Mouse (Mus musculus) inflammation-experienced regulatory T-cells, adult 16 weeks (primary cell): ENCODE measurements around the gene Tbl3. TPM values are rescaled to one million over a fixed set of nuclear protein-coding genes. Genes with fewer than 3 reads are reported as not detected.

Experiments
- polyA plus RNA-seq: library from polyadenylated mRNA; unstranded; fragments of 100-300 nt; shearing (Covaris generic); gene quantifications from one replicate; pipeline ENCODE4 v1.2.1, GENCODE M21; 2017

Tbl3 gene
- polyA plus RNA-seq, result 67.3 TPM

DNA sequence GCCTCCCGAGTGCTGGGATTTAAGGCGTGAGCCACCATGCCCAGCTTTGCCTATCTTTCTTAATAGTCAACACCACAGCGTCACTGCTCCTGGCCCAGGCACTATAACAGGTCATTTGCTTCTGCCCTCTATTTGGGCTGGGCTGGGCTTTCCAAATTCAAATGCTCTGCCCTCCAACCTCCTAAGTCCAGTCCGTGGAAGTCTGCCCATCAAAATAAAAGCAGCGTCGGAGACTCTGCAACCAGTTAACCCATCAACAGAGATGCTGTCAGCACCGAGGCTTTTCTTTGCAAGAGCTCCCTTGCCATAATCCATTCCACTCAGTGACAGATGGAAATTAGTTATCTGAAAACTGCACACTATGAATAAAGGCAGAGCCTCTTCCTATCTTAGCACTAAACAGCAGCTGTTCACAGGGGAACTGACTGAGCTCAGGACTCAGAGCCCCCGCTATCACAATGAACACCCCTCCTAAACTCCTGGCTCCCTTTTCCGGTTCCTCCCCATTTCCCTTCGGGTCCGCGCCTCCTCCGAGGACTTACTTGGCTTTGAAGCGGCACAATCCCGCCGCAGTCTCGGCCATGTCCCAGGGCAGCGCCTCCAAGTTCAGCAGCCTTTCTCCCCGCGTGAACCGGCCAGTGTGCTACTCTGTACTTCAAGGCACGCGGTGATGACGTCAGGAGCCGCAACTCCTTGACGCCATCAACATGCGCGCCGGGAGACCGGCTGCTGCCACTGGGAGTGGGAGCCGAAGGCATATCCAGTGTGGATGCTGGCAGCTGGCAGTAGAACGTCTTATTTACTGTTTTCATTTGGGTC, at the start of gene Tbl3:
TSS of gene Tbl3 (minus strand) at position 679 of the 819 bp plus-strand sequence.

DNA sequence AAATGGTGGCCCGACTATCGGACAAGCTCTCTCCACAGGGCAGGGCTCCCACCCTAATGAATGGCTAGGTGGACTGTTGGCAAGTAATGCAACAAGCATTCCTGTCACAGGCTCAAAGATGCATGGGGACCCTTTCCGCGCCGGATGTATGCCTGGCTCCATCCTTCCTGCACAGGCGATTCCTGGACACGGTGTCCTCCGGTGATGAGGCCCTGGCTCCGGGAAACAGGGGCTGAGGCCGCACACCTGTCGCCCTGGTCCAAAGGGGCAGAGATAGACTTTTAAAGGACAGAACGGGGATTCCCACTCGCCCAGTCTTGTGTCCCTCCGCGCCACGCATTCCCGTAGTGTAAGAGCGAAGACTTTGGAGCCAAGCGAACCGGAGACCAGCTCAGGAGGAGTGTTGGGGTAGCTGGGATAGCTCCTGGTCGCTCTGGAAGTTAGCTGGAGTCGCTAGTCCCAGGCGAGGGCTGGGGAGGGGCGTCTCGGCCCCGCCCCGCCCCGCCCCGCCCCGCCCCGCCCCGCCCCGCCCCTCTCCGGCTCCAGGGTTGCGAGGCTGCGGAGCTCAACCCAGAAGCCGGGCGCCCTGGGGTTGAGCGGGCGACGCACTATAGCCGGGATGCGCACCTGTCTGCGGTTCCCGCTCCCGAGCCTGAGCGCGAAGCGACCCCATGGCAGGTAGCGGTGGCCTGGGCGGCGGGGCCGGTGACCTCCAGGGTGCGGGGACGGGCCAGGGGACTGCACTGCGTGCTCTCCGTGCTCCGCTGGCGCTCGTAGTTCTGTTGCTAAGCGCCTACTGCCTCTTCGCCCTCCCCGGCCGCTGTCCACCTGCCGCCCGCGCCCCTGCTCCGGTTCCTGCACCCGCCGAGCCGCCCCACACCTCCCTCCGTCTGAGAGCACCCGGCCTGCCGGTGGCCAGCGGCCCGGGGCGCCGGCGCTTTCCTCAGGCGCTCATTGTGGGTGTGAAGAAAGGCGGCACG, 45.2 kb upstream of the Tbl3 start, which contains the start of gene Hs3st6:
TSS of gene Hs3st6 (plus strand) at position 574 of the 980 bp plus-strand sequence.

GRCm38 (mm10) chr17:24736330-24737051, 29.0 kb upstream of the Tbl3 start, which contains the start of gene Msrb1:
Gene Msrb1 (plus strand): TSS chr17:24736642.

GRCm38 (mm10) chr17:24727618-24728017, 20.2 kb upstream of the Tbl3 start, which contains the start of gene Rpl3l:
Gene Rpl3l (plus strand): TSS chr17:24727820.

DNA sequence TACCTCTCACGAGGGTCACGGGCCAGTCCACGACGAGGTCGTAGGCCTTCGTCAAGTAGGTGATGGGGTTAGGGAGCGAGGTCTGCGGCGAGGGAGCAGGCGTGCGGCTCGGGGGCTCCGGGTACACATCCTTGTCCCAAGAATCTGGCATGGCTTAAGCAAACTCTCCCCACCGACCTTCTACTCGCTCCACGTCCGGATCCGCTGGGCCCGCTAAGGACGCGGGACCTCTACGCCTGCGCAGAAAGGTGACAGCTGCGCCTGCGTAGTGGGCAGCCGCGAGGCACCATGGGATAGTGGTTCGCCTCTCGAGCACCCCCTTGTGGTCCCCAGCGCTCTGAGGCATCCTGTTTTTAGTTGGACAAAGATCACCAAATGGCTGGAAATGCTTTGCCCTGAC, 16.7 kb upstream of the Tbl3 start, which contains the start of gene Ndufb10:
TSS of gene Ndufb10 (minus strand) at position 295 of the 400 bp plus-strand sequence.

GRCm38 (mm10) chr17:24717943-24718342, 10.5 kb upstream of the Tbl3 start, which contains the start of the genes Rnf151 and Rps2:
Gene Rnf151 (minus strand): TSS chr17:24718063.
Gene Rps2 (plus strand): TSS chr17:24718116.

DNA sequence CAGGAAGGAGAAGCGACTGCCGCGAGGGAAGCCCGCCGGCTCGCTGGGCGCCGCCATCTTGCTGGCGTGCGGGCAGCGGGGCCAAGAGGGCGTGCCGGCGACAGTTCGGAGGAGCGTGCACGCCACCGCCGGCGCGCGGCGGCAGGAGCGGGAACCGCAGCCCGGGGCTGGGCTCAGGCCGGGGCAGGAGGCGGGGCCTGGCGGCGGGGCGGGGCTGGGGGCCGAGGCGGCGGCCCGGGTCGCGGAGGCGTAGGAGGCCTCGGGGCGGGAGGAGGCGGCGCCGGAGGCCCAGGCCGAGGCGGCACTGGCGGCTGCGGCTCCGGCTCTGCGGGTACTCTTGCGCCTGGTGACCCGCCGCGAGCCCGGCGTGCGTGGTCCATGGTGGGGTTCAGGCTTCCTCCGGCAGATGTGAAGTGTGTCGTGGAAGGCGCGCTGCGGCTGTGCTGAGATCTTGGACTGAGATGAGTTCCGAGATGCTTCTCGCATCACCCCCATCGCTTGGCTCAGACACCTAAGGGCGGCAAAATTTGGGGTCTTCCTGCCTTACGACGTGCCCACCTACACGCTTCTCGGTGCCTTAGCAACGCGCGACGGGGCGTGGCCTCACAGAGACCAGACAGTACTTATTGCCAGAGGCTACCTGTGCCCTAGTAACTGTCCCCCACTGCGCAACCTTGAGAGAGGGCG, 11.3 kb downstream of the Tbl3 start, which contains the start of the genes Gfer and Noxo1:
TSS of gene Gfer (minus strand) at position 146 of the 687 bp plus-strand sequence.
TSS of gene Noxo1 (plus strand) at position 224 of the 687 bp plus-strand sequence.

DNA sequence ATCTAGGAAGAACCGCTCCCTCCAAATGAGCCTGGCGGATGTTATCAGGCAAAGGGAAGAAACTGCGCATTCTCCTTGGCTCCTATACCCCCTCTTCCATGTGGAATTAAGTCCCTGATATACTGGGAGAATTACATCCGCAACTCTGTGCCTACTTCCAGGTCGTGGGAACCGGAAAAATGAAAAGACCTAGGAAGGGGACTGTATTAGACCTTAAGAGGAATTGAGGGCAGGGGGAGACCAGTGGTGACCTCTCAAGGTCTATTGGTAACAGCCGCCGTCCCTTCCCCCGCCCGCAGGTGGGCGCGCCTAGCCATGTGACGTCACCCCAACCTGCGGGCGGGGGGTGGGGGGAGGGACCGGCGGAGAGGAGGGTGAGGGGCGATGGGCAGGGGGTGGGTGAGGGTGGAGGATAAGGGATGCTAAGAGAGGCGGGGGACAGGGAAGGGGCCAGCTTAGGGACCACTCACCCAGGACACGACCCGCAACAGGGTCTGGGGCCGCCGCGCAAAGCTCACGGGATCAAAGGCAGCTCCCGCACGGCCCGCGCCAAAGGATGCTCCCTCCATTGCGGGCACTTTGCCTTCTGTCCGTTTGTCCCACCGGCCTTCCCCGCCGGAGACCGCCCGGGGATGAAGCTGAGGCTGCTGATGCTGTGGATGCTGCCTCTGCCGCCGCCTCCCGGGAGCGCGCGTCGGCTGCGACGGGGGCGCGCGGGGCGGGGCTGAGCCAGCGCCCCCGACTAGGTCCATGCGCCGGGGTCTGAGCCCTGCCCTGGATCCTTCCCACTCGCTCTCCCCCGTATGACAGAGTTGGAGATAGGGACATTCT, 18.0 kb downstream of the Tbl3 start, which contains the start of gene Syngr3:
TSS of gene Syngr3 (minus strand) at position 705 of the 831 bp plus-strand sequence.

DNA sequence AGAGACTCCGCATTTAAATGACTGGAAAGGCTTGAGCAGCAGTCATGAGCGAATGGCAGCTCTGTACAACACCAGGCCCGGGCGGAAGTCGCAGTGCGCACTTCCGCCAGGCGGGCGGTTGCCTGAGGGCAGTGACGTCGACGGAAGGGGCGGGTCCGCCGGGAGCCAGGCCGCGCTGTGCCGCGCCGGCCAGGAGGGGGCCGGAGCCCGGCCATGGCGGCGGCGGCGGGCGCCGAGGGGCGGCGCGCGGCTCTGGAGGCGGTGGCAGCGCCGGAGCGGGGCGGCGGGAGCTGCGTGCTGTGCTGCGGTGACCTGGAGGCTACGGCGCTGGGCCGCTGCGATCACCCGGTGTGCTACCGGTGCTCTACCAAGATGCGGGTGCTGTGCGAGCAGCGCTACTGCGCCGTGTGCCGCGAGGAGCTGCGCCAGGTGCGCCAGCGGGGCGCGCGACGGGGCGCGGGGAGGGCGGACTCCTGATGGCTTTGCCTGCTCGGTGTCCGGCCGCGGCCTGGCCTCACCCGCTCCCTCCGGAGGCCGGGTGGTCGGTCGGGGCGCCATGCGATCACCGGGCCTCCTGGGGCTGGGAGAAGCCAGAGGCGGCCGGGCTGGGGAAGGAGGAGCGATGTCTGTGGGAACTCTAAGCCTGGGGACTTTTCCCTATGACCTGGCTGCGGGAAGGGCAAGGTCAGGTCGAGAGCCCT, 37.8 kb downstream of the Tbl3 start, which contains the start of gene Zfp598:
TSS of gene Zfp598 (plus strand) at position 143 of the 701 bp plus-strand sequence.

GRCm38 (mm10) chr17:24658017-24658758, 49.3 kb downstream of the Tbl3 start, which contains the start of gene Npw:
Gene Npw (minus strand): TSS chr17:24658457.

DNA sequence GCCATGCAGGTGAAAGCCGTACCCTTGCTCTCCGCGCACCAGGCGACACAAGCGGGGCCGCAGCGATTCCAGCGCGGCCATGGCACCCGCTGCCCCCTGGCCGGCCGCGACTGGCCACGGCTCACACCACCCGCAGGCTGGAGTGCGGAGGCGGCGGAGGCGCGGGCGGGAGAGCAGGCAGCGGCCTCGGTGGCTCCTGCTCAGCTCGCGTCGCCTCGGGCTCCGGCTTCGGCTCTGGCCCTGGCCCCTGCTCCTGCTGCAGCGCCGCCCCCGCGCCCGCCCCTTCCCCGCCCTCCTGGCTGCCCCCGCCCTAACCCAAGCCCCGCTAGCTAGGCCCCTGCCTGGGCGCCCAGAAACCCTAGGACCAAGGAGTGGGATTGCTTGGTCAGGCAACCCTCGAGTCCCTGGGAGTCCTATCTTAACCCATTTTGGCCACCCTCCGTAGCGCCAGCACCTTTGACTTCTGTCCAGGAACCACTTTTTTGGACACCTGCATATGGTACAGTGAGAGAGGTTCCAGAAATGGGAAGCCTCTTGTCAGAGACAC, 57.3 kb downstream of the Tbl3 start, which contains the start of gene Slc9a3r2:
TSS of gene Slc9a3r2 (minus strand) at position 258 of the 547 bp plus-strand sequence.

Other genes with a start within 250 kb of the Tbl3 start
- 91.5 TPM for gene E4f1, start 237.3 kb downstream of the Tbl3 start, polyA plus RNA-seq
- 5.3 TPM for gene Pgp, start 237.3 kb downstream of the Tbl3 start, polyA plus RNA-seq
- gene Bricd5, start 233.8 kb downstream of the Tbl3 start, polyA plus RNA-seq, result 0.41 TPM
- 31.0 TPM for gene Mlst8, start 228.6 kb downstream of the Tbl3 start, polyA plus RNA-seq
- gene Caskin1, start 219.1 kb downstream of the Tbl3 start, polyA plus RNA-seq, result 0.09 TPM
- 103 TPM for gene Traf7, start 179.7 kb downstream of the Tbl3 start, polyA plus RNA-seq
- gene Rab26, start 173.4 kb downstream of the Tbl3 start, polyA plus RNA-seq, result 13.7 TPM
- gene Pkd1, start 157.8 kb downstream of the Tbl3 start, polyA plus RNA-seq, result 18.5 TPM
- gene Tsc2, start 75.0 kb downstream of the Tbl3 start, polyA plus RNA-seq, result 55.0 TPM
- 7.6 TPM for gene Nthl1, start 75.0 kb downstream of the Tbl3 start, polyA plus RNA-seq
- gene Slc9a3r2, start 57.3 kb downstream of the Tbl3 start, polyA plus RNA-seq, result not detected
- not detected for gene Npw, start 49.2 kb downstream of the Tbl3 start, polyA plus RNA-seq
- 3.2 TPM for gene Zfp598, start 38.0 kb downstream of the Tbl3 start, polyA plus RNA-seq
- gene Syngr3, start 17.7 kb downstream of the Tbl3 start, polyA plus RNA-seq, result 0.68 TPM
- gene Gfer, start 11.5 kb downstream of the Tbl3 start, polyA plus RNA-seq, result 12.2 TPM
- 3.8 TPM for gene Noxo1, start 11.4 kb downstream of the Tbl3 start, polyA plus RNA-seq
- gene Rnf151, start 10.4 kb upstream of the Tbl3 start, polyA plus RNA-seq, result not detected
- gene Rps2, start 10.5 kb upstream of the Tbl3 start, polyA plus RNA-seq, result 723 TPM
- gene Ndufb10, start 16.8 kb upstream of the Tbl3 start, polyA plus RNA-seq, result 245 TPM
- not detected for gene Rpl3l, start 20.2 kb upstream of the Tbl3 start, polyA plus RNA-seq
- gene Msrb1, start 29.0 kb upstream of the Tbl3 start, polyA plus RNA-seq, result 12.1 TPM
- not detected for gene Hs3st6, start 45.3 kb upstream of the Tbl3 start, polyA plus RNA-seq
- not detected for gene Meiob, start 96.6 kb upstream of the Tbl3 start, polyA plus RNA-seq
- 43.8 TPM for gene Hagh, start 132.5 kb upstream of the Tbl3 start, polyA plus RNA-seq
- gene Fahd1, start 142.7 kb upstream of the Tbl3 start, polyA plus RNA-seq, result 3.7 TPM
- gene Igfals, start 158.3 kb upstream of the Tbl3 start, polyA plus RNA-seq, result not detected
- 118 TPM for gene Nubp2, start 178.7 kb upstream of the Tbl3 start, polyA plus RNA-seq
- 64.4 TPM for gene Spsb3, start 179.0 kb upstream of the Tbl3 start, polyA plus RNA-seq
- 62.4 TPM for gene Eme2, start 187.4 kb upstream of the Tbl3 start, polyA plus RNA-seq
- 54.0 TPM for gene Mrps34, start 187.5 kb upstream of the Tbl3 start, polyA plus RNA-seq
- gene Nme3, start 188.8 kb upstream of the Tbl3 start, polyA plus RNA-seq, result 69.0 TPM
- gene Mapk8ip3, start 229.3 kb upstream of the Tbl3 start, polyA plus RNA-seq, result 67.7 TPM